8 mouse cellular contexts compared by ENCODE assay signal in genomic region chr4:137117471-137118331, GRCm38 (mm10).
DNase-seq lines count a peak whose midpoint lies in the region; ATAC-seq and TF ChIP-seq lines count a peak whose summit lies in the region.

No protein-coding gene starts in this region.

- peak overlapping the region; percentile 5; the same call in 1 of the 2 replicates for H3K9ac ChIP-seq in neural tube, embryonic 14.5 days (replicated peaks; ENCODE audit: low read depth, low read length)

- H3K4me3 ChIP-seq in lung, adult 2 months (replicated peaks; ENCODE audit: extremely low read depth, low read depth, low read length) = no peak overlapping the region
- H3K4me3 ChIP-seq in neural tube, embryonic 14.5 days (ENCODE audit: low read depth, low read length) = peak overlapping the region; percentile 17

- peak overlapping the region; percentile 52 for H3K27ac ChIP-seq in neural tube, embryonic 14.5 days (ENCODE audit: low read depth, low read length)

- H3K4me1 ChIP-seq in lung, adult 2 months (ENCODE audit: control insufficient read depth, insufficient read depth, low read length) = peaks cover 5% of the 10 kb centered on the region; the same call in 1 of the 2 replicates
- H3K4me1 ChIP-seq in neural tube, embryonic 14.5 days (ENCODE audit: control insufficient read depth, insufficient read depth, low read length) = peaks cover 11% of the 10 kb centered on the region

- no peak for TF ChIP-seq CTCF in lung, adult 2 months (IDR thresholded peaks at IDR 0.05; ENCODE audit: insufficient read depth, low read length)

- peak overlapping the region; percentile 42 for H3K4me2 ChIP-seq in neural tube, embryonic 14.5 days (ENCODE audit: low read depth, low read length)

- peak; percentile 63 for DNase-seq in left cerebral cortex, postnatal 4 days
- DNase-seq in left cerebral cortex, adult 8-10 months (ENCODE audit: low spot score in 2 of 2) = no peak
- peak; percentile 10 for DNase-seq in cerebellum, adult 9-10 months
- peak; percentile 46 for DNase-seq in kidney, adult 9 months
- DNase-seq in lung, adult 2 months = peak; percentile 43
- peak; percentile 85 for DNase-seq in thymus, postnatal 4 days

- ATAC-seq in granulocyte monocyte progenitor cell, adult 5-6 weeks (replicated peaks; ENCODE audit: poor library complexity, severe bottlenecking) = peak; percentile 96
- peak; percentile 85 for ATAC-seq in neural tube, embryonic 14.5 days (ENCODE audit: low read depth)

- WGBS in lung, adult 2 months = 6% methylated on average over 26 of the region's 27 CpGs
- under 1% methylated on average over 26 of the region's 27 CpGs for WGBS in neural tube, embryonic 14.5 days

- no peaks in the 10 kb centered on the region for H3K9me3 ChIP-seq in neural tube, embryonic 14.5 days (ENCODE audit: control insufficient read depth, low read length)

- intact Hi-C loops in left cerebral cortex, postnatal 4 days (cut with DNase I) = no loop called here

- H3K27me3 ChIP-seq in neural tube, embryonic 14.5 days (ENCODE audit: control insufficient read depth, insufficient read depth, low read length) = no peaks in the 10 kb centered on the region

- H3K36me3 ChIP-seq in neural tube, embryonic 14.5 days (ENCODE audit: control insufficient read depth, insufficient read depth, low read length) = no peaks in the 10 kb centered on the region

- TF ChIP-seq POLR2A in lung, adult 2 months (IDR thresholded peaks at IDR 0.05; ENCODE audit: borderline replicate concordance, extremely low read depth, low read depth, low read length) = no peak

Comparison
In these comparisons a context has a peak if more than half of its experiments do, and no peak if none do; other contexts are left out.
1. DNase-seq: peak in left cerebral cortex, postnatal 4 days (single experiment), cerebellum, adult 9-10 months (single experiment), kidney, adult 9 months (single experiment), lung, adult 2 months (single experiment) and thymus, postnatal 4 days (single experiment); none in left cerebral cortex, adult 8-10 months (0 of 2).